Mouse (Mus musculus) megakaryocyte, embryonic 14.5 days (primary cell): ENCODE data around the gene Tfeb. TPM values are rescaled to one million over a fixed set of nuclear protein-coding genes. Genes with fewer than 3 reads are reported as not detected.

Experiments
- H3K27me3 ChIP-seq: replicated peaks from 2 replicates; pipeline ENCODE3; 2012; ENCODE audit warnings: inconsistent platforms
- H3K36me3 ChIP-seq: replicated peaks from 2 replicates; pipeline ENCODE3; 2012; ENCODE audit warnings: low read length, inconsistent platforms, mixed read lengths
- H3K4me1 ChIP-seq: 2 replicates; pipeline ENCODE4 v1.6.1; 2012; ENCODE audit warnings: inconsistent platforms
- H3K4me3 ChIP-seq: replicated peaks from 2 replicates; pipeline ENCODE3; 2012; ENCODE audit warnings: moderate library complexity, mild to moderate bottlenecking, inconsistent platforms
- H3K9me3 ChIP-seq: 2 replicates; pipeline ENCODE4 v1.6.1; 2012; ENCODE audit warnings: inconsistent platforms
- FLI1 ChIP-seq: IDR thresholded peaks from 2 replicates; pipeline ENCODE4 v1.6.1; 2012; ENCODE audit warnings: low read length, inconsistent platforms, mixed read lengths
- GATA1 ChIP-seq: IDR thresholded peaks from 3 replicates; pipeline ENCODE4 v1.6.1; 2012; ENCODE audit warnings: mixed read lengths, low read length, inconsistent platforms, borderline replicate concordance
- polyA plus RNA-seq: library from polyadenylated mRNA; stranded (reverse); fragments of >175 nt; gene quantifications from 2 replicates; pipeline ENCODE4 v1.2.3, GENCODE M21; 2012; ENCODE audit warnings: low replicate concordance; ENCODE audit not compliant: insufficient read depth

The Tfeb gene
- polyA plus RNA-seq, 1 experiment: 34.8 TPM

GRCm38 (mm10) chr17:47831161-47831560 is 94.3 kb downstream of the Tfeb start:
- Histone ChIP-seq H3K27me3 (peaks cover 88% of the 10 kb centered on the region), H3K4me3 (no peak overlapping the region), H3K36me3 (no peaks in the 10 kb centered on the region), H3K9me3 (peaks cover 9% of the 10 kb centered on the region), H3K4me1 (peaks cover 46% of the 10 kb centered on the region)
- TF ChIP-seq FLI1 (no peak), GATA1 (no peak)

- H3K27me3 ChIP-seq: peaks cover 91% of the 10 kb centered on the region
- TF ChIP-seq GATA1: no peak
- no peak for TF ChIP-seq FLI1
Observed at GRCm38 (mm10) chr17:47831772-47832171, 94.9 kb downstream of the Tfeb start.

GRCm38 (mm10) chr17:47832501-47833028 is 95.7 kb downstream of the Tfeb start:
- H3K27me3 ChIP-seq: peaks cover 88% of the 10 kb centered on the region
- TF ChIP-seq GATA1 (no peak), FLI1 (no peak)
- peaks cover 16% of the 10 kb centered on the region for H3K9me3 ChIP-seq
- H3K4me1 ChIP-seq: peaks cover 46% of the 10 kb centered on the region
- peak overlapping the region; percentile 88 for H3K4me3 ChIP-seq
- H3K36me3 ChIP-seq: no peaks in the 10 kb centered on the region

More at GRCm38 (mm10) chr17:47831772-47832171, 94.9 kb downstream of the Tfeb start:
- H3K36me3 ChIP-seq: no peaks in the 10 kb centered on the region
- H3K4me3 ChIP-seq: no peak overlapping the region
- H3K9me3 ChIP-seq: peaks cover 13% of the 10 kb centered on the region
- H3K4me1 ChIP-seq: peaks cover 46% of the 10 kb centered on the region

GRCm38 (mm10) chr17:47833029-47833627 is 96.3 kb downstream of the Tfeb start:
- Histone ChIP-seq H3K4me1 (peaks cover 46% of the 10 kb centered on the region), H3K36me3 (no peaks in the 10 kb centered on the region), H3K27me3 (peaks cover 90% of the 10 kb centered on the region), H3K9me3 (peaks cover 21% of the 10 kb centered on the region), H3K4me3 (peak overlapping the region; percentile 88)
- TF ChIP-seq GATA1: no peak
- no peak for TF ChIP-seq FLI1

- Histone ChIP-seq H3K4me3 (peak overlapping the region; percentile 88), H3K27me3 (peaks cover 91% of the 10 kb centered on the region), H3K4me1 (peaks cover 46% of the 10 kb centered on the region), H3K36me3 (no peaks in the 10 kb centered on the region), H3K9me3 (peaks cover 24% of the 10 kb centered on the region)
- TF ChIP-seq GATA1: no peak
- no peak for TF ChIP-seq FLI1
Observed at GRCm38 (mm10) chr17:47833628-47834481, 97.0 kb downstream of the Tfeb start.

- Histone ChIP-seq H3K9me3 (peaks cover 24% of the 10 kb centered on the region), H3K4me1 (peaks cover 46% of the 10 kb centered on the region), H3K27me3 (peaks cover 87% of the 10 kb centered on the region), H3K4me3 (peak within 1 kb of the TSS; percentile 88), H3K36me3 (no peaks in the 10 kb centered on the region)
- no peak for TF ChIP-seq GATA1
- no peak for TF ChIP-seq FLI1
Observed at GRCm38 (mm10) chr17:47834482-47834767, 97.6 kb downstream of the Tfeb start, which contains the start of gene Mdfi. Gene Mdfi (minus strand): TSS chr17:47834691.

- Histone ChIP-seq H3K36me3 (no peaks in the 10 kb centered on the region), H3K9me3 (peaks cover 24% of the 10 kb centered on the region), H3K27me3 (peaks cover 65% of the 10 kb centered on the region), H3K4me1 (peaks cover 31% of the 10 kb centered on the region), H3K4me3 (no peak overlapping the region)
- TF ChIP-seq GATA1 (no peak), FLI1 (no peak)
Observed at GRCm38 (mm10) chr17:47837808-47838207, 101.0 kb downstream of the Tfeb start.

- H3K27me3 ChIP-seq: peaks cover 39% of the 10 kb centered on the region
- H3K36me3 ChIP-seq: no peaks in the 10 kb centered on the region
- TF ChIP-seq FLI1: no peak
- TF ChIP-seq GATA1: no peak
- H3K9me3 ChIP-seq: peaks cover 26% of the 10 kb centered on the region
- H3K4me1 ChIP-seq: peaks cover 8% of the 10 kb centered on the region
- no peak overlapping the region for H3K4me3 ChIP-seq
Observed at GRCm38 (mm10) chr17:47841521-47841920, 104.7 kb downstream of the Tfeb start.

Other genes with a start within 250 kb of the Tfeb start
- 8.7 and 11.5 TPM in 2 replicates for gene Taf8, start 234.7 kb upstream of the Tfeb start, polyA plus RNA-seq
- 872 and 1,542 TPM in 2 replicates for gene Ccnd3, start 232.0 kb upstream of the Tfeb start, polyA plus RNA-seq
- gene Bysl, start 125.5 kb upstream of the Tfeb start, polyA plus RNA-seq: 7.8 and 17.7 TPM in 2 replicates
- 2.3 TPM in 1 of 2 replicates, not detected in the other for gene Med20, start 125.4 kb upstream of the Tfeb start, polyA plus RNA-seq
- 0.29 and 0.81 TPM in 2 replicates for gene Gm20517, start 125.4 kb upstream of the Tfeb start, polyA plus RNA-seq
- 1.2 and 3.7 TPM in 2 replicates for gene Usp49, start 106.3 kb upstream of the Tfeb start, polyA plus RNA-seq
- gene Tomm6, start 48.6 kb upstream of the Tfeb start, polyA plus RNA-seq: 37.0 and 347 TPM in 2 replicates
- 0.94 TPM in 1 of 2 replicates, not detected in the other for gene Frs3, start 48.0 kb upstream of the Tfeb start, polyA plus RNA-seq
- 0.25 TPM in 1 of 2 replicates, not detected in the other for gene Gm21981, start 42.6 kb upstream of the Tfeb start, polyA plus RNA-seq
- 3.4 and 5.0 TPM in 2 replicates for gene Prickle4, start 42.3 kb upstream of the Tfeb start, polyA plus RNA-seq
- gene Pgc, start 10.2 kb upstream of the Tfeb start, polyA plus RNA-seq: not detected in 2 replicates
- 10.4 TPM in 1 of 2 replicates, not detected in the other for gene Mdfi, start 97.7 kb downstream of the Tfeb start, polyA plus RNA-seq
- 47.0 and 97.4 TPM in 2 replicates for gene Foxp4, start 187.6 kb downstream of the Tfeb start, polyA plus RNA-seq